Mouse (Mus musculus) c-Kit-positive CD71-positive TER-119-positive erythroid progenitor cells, embryonic 14.5 days (primary cell): ENCODE data around the gene Glipr2.

Experiments used
- DNase-seq: peaks from one replicate; pipeline ENCODE4 v3.0.0-alpha.2; 2013; ENCODE audit warnings: low spot score

Gene Glipr2

DNA sequence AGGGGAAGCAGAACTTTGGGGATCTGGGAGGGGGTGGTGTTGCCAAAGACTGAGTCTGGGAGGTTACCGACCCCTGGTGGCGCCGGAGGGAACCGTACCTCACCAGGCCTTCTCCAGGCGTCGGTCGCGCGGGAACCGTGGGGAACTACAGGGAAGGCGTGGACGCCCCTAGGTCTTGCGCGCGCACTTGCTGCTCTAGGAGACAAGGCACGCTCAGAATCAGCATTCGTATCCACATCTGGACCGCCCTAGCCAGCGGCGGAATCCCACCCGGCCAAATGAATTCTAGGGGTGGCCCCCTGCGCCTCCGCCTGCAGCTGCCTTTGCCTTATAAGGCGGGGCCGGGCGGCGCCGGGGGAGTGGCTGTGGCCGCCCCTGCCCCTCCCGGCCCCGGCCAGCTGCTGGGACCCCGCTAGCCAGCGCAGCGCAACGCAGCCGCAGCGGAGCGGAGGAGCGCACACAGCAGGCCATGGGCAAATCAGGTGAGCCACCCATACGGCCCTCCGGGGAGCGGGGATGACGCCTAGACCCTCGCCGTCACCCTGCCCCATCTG, at the start of gene Glipr2:
Glipr2 (plus strand) TSS at position 110 of the 554 bp plus-strand sequence.
- peak; percentile 85 for DNase-seq

DNA sequence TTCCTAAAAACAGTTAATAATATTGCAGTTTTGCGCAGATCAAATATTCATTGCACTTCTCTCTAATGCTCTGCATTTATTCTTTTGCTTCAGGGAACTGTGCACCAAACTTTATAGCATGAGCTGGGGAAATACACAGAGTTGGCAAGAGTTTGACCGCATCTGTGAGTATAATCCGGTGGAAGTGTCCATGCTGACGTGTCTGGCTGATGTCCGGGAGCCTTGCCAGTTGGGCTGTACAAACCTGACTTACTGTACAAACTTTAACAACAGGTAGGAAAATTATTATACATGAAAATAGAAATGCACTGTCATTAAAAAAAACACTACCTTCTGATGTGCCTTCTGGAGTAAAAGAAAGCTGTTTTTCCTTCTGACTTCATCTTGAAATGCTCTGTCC, 39.0 kb upstream of the Glipr2 start:
- DNase-seq, result no peak

DNA sequence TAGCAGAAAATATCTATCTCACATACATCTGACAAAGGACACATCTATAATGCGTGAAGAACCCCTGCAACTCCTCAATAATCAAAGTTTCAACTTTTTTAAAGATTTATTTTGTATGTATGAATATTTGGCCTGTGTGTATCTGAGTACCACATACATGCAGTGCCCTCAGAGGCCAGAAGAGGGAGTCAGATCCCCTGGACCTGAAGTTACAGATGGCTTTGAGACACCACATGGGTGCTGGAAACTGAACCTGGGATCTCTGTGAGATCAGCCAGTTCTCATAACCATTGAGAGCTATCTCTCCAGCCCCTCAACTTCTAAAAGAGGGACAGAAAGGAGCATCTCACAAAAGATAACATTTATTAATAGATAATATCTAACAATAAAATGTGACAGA, 36.6 kb upstream of the Glipr2 start:
- no peak for DNase-seq

DNA sequence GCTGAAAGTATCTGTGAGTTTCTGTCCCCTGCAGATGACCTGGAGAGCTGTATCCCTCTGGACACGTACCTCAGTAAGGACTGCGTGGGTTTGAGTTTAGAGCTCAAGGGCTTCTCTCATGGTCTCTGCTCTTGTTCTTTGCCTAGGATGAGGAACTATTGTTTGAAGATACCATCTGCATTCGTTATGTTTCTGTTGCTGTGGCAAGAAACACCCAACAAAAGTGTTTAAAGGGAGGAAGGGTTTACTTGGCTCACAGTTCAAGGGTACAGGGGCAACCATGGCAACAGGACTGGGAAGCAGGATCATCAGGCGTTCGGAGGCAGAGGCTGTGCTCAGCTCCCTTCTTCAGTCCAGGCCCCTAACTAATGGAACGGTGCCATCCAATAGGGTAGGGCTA, 32.1 kb upstream of the Glipr2 start:
- no peak for DNase-seq

DNA sequence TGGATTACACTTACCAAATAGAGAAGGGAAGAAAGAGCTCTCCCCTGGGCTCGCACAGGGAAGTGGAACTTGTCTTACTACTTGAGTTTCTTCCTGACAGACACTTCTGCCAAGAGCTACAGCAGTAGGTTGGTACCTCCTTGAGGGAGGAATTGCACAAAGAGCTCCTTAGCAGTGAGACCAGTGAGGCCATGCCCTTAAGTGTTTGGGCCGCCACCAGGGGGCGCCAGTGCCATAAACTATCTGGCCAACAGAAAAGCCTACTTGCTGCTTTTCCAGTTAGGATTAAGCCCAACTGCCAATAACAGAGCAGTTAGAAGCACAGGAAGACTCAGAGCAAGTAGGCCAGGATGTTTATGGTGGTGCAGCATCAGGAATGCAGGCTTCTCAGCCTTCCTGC, 31.4 kb upstream of the Glipr2 start:
- peak; percentile 73 for DNase-seq

DNA sequence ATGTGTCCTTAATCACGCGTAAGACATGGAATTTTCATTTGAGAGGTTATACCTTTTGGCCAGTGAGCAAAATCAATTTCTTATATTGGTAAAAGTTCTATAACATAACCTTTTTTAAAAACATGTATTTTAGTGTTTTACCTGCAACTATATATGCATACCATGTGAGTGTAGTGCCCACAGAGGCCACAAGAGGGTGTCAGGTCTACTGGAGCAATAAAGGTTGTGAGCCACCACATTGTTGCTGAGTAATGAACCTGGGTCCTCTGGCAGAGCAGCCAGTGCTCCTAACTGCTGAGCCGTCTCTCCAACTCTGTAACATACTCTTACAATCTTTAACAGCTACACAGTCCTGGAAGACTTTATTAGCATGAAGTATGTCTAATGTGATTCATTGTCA, 29.4 kb upstream of the Glipr2 start:
- DNase-seq, result peak; percentile 40

DNA sequence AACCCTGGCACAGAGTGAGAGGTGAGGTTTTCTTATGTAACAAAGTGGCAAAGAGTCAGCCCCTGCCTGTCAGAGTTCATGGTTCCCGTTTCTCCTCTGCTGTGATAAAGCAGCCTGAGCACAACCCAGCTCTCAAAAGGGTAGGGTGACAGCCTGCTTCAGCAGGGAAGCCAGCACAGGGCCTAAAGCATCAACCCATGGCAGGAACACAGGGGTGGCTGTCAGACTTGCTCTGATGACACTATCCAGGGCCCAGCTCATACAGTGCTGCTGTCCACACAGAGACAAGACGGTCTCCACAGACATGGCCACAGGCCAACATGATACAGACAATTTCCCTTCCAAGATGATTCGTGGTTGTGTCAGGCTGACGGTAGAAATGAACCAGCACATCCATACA, 25.3 kb upstream of the Glipr2 start:
- no peak for DNase-seq

DNA sequence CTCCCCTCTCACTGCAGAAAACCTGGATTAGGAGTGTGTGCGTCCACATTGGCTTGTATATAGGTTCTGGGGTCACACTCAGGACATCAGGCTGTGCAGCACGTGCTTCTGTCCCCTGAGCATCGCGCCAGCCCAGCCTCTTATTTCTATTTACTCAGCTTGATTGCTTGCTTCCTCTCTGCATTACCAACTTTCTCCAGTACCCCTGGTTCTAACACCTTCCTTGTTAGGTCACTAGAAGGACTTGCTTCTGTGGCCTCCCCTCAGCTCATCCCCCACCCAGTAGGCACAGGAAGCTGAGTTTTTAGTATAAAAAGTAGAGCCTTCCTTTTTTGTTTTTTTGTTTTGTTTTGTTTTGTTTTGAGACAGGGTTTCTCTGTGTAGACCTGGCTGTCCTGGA, 21.0 kb upstream of the Glipr2 start:
- DNase-seq, result no peak

DNA sequence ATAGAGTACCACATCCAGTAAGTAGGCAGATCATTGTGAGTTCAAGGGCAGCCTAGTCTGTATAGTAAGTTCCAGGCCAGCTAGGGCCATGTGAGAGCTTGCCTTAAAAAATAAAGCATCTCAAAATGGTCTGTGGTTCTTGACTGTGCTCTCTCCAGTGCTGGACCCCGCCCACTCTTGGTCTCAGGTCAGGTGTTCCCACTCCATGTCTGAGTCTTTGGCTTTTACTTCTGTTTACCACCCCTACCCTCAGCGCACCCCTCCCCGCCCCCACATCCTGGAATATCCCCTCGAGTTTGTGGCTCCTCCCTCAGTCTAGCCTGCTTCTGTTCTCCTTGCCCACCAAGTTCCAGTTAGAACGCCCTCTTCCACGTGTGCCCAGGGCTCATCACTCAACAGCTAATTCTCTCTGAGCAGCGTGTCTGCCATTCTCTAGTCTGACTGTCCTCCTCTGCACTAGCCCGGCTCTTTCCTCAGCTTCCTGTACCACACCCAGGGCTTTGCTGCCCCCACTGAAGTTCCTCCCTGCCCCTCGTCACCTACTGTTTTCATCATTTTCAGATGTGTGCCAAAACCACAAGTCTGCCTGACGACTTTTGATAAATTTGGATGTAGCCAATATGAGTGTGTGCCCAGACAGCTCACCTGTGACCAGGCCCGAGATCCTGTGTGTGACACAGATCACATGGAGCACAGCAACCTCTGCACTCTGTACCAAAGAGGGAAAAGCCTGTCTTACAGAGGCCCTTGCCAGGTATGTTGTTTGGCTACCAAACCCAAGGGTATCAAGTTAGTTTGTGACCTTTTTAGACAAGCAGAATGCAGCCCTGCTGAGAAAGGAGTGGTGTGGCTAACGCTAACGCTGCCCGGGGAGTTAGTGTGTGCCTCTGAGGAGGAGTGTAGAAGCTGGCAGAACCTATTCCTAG, 20.2 kb upstream of the Glipr2 start:
- DNase-seq, result no peak

DNA sequence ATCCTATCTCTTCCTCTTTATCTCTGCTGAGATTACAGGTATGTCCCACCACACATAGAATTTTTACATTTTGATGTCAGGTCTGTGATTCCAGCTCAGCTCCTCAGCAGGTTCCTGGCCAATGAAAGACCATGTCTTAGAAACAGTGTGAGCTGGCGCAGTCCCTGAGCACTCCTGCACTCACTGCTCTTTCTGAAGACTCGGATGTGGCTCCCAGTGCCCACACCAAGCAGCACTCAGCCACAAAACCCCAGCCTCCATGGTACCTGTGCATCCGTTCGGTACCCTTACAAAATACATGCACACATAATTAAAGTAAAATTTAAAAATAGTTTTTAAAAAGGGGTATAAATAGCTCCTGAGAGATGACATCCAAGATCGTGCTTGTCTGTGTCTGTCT, 15.9 kb upstream of the Glipr2 start:
- no peak for DNase-seq

DNA sequence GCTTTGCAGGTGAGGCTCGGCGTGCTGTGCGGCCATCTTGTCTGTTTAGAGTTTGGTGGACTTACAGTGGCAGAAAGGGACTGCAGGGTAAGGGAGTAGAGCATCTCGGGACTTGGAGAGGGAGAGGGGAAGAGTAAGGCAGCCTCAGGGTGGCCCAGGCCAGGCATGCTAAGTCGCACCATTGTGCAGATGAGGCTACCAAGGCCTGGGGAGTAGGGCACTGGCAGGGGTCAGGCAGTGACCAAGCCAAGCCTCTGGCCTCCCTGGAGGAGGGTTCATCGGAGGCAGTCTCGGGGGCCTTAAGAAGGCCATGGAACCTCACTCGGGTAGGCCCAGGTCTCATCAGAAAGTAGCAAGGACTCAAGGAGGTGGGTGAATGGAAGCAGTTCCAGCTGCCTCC, 14.8 kb upstream of the Glipr2 start:
- no peak for DNase-seq

DNA sequence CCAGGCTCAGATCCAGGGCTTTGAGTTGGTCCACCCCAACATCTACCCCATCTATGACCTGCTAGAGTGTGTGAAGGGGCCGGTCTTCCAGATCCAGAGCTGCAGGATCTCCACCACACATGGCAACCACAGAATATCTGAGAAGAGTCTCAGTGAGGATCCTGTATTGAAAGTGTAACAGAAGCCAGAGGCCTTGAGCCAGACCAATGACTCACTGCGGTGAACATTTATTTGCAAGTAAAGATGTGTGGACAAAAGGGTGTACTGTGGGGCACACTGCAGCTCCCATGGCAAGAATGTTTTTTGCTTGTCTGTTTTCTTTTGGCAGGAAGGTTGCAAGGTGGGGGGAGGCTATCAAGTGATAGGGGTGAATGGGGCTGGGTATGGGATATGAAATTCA, 9.6 kb upstream of the Glipr2 start:
- no peak for DNase-seq

DNA sequence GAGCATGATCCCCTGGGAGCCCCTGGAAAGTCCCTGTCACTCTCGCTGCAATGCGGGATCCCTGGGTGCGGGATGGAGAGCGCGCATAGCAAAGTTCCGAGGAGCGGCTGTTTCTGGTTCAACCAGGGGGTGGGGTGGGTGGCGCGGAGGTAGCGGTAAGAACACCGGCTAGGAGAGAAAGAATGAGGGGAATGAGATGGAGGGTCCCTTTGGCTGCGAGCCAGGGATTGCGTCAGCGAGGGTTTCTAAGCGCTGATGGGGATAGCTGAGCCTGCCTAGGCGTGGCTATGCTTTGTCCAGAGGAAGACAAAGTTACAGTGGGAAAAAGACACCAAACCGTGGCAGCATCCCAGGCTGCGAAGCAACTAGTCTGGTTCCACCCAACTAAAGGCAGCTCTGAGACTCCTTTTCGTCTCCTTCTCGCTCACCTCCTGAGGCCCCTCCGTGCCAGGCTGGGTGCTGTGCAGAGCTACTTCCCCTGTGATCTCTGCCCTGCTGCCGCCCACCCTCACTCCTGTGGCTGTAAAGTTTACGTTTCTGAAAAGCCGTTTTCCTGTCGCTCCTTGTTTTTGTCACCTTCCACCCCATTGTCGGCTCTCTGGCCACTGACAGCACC, 753 bp downstream of the Glipr2 start:
- DNase-seq, result no peak

DNA sequence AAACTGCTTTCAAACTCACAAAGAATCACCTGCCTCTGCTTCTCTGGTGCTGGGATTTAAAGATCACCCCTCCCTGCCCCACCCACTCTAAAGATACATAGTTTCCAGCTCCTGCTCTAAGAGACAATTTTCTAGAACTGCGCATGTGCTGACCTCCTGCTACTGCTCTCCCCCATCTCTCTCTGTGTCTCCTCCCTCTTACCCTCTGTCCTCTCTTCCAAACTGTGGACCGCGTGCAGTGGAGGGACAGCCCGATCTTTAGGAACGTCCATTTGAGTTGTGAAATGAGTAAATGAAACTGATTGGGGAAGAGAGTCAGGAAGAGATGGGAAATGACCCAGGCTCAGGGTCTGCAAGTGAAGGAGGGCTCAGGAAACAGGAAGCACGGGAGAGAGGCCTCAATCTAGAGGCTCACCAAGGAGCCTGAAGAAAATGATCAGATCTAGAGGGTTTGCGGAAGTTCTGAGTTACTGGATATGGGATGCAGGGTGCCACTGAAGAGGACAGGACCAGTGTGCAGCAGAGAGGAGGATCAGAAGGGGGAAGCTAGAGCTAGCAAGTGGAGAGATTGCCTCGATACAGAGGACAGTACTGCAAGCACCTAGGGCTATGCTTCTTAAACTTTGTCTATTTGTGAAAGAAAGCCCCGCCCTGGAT, 2.5 kb downstream of the Glipr2 start:
- DNase-seq, result peak; percentile 64

DNA sequence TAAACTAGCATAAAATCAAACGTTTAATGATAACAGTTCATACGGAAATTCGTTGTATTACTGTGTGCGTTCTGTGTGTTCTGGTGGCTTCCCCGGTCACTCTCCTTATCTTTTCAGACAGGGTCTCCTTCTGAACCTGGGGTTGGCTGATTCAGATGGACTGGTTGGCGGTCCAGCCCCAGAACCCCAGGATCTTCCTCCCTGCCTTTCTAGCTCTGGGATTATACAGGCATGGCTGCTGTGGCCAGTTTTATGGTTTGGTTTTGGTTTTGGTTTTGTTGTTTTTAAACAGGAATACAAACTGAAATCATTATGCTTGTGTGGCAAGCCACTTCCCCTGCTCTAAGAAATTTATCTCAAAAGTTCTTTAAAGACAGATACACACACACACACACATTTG, 3.0 kb downstream of the Glipr2 start:
- peak; percentile 72 for DNase-seq

DNA sequence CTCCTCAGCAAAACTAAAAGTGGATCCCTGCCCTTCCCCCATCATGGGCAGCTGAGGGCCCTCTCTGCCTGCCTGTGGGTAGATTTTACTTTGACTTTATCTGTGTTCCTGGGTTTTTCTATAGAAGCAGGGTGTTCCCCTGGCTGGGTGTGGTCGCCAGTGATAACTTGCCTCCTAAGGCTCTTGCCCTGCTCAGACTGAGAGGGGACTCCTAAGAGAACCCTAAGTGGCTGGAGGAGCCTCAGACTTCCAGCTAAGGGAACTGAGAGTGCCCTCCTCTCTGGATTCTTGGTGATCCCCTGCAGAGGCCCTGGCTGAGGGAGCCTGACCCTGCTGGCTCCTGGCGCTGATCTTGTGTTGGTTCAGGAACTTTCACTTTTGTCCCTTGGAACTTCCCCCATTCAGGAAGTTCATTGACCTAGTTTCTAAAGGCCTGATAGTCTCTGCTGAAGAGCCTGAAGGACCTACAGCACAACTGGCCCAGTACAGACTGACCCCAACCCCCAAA, 7.2 kb downstream of the Glipr2 start:
- DNase-seq, result peak; percentile 80

DNA sequence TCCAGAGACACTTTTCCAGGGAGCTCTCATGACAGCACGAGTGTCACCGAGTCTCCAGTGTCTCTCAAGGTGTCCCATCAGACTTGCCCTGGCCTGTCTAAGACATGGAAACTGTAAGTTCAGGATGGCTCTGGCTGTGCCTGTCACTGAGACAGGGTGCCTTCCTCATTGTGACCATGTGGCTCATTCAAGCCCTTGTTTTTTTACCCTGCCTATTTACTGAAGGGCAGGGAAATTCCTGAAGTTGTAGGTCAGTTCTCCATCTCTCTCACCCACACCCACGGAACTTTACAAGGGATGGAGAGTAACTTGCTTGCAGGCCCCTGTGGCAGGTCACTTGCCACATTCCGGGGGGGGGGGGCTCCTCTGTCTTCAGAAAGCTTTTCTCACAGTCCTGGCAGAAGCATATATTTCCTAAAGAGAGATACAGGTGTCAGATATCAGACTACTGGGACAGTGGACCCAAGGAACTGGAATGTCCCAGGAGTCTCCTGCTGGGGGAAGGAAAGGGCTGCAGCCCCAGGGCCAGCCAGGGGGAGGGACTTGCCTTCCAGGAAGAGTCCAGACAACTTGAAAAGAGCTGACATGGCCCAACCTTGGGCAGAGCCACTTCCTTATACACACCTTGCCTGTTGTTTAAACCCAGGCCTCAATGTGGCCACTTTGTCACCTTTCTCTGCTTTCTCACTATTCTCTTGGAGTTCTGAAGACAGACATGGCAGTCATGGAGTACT, 7.9 kb downstream of the Glipr2 start:
- no peak for DNase-seq

DNA sequence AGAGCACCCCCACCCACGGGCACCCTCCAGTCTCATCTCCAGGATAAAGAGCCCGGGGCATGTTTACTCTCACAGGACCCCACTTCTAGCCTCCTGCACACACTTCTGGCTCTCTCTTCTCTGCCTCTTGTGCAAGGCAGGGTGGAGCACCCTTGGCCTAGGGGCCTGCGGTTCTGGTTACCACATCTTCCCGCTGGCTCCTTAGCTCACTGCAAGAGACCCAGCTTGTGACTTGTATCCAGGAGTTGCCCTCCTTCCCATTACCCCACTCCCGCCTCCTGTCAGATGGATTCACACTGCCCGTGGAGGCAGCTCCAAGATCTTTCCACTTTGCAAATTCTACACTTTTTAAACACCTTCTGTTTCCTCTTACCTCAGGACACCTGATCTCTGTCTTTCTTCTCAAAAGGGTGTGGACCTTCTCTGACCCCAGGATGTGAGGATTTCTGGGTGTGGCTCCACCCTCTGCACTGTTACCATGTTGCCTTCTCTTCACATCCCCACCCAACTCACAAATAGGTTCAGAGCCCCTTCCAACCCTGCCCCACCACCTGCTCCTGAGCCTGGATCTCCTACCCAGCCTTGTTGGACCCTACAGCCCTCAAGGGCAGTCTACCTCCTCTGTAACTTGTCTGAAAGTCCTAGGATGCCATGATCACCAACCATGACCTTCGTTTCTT, 8.8 kb downstream of the Glipr2 start:
- DNase-seq, result no peak

DNA sequence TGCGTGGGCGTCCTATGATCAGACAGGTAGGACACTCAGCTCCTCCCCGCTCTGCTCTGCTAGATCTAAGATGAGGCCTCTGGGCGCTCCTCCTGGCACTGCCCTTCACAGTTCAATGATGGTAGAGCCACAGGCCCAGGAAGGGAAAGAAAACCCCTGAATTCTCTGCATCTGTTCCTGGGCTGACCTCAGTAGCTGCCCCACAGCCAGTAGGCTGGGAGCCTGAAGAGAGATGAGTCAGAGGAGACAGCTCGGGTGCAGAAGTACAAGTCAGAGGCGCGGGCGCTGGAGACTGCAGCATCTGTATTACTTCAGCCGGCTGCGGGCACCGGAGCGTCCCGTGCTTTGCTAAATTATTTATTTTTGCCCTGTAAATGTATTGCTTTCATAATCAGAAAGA, 11.4 kb downstream of the Glipr2 start:
- no peak for DNase-seq

DNA sequence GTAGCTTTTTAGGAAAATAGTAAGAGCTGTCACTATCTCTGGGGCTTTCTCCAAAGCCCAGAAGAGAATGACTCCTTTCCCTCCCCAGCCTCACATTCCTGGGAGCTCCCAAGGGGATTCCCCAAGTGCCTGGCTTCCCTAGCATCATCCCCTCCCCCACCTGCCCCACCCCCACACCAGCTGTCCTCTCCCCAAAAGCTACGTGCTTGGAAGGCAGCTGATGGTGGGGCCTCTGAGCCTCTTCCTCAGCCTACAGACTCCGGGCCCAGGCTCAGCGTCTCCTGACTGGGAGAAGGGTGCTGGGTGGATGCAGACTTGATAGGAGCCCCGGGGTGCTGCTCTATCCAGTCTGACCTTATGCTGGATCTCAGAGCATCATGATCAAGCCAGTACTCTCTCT, 12.2 kb downstream of the Glipr2 start:
- DNase-seq, result no peak
